Mouse (Mus musculus): Measurements from ENCODE around the gene Lmnb2.

The Lmnb2 gene

DNA sequence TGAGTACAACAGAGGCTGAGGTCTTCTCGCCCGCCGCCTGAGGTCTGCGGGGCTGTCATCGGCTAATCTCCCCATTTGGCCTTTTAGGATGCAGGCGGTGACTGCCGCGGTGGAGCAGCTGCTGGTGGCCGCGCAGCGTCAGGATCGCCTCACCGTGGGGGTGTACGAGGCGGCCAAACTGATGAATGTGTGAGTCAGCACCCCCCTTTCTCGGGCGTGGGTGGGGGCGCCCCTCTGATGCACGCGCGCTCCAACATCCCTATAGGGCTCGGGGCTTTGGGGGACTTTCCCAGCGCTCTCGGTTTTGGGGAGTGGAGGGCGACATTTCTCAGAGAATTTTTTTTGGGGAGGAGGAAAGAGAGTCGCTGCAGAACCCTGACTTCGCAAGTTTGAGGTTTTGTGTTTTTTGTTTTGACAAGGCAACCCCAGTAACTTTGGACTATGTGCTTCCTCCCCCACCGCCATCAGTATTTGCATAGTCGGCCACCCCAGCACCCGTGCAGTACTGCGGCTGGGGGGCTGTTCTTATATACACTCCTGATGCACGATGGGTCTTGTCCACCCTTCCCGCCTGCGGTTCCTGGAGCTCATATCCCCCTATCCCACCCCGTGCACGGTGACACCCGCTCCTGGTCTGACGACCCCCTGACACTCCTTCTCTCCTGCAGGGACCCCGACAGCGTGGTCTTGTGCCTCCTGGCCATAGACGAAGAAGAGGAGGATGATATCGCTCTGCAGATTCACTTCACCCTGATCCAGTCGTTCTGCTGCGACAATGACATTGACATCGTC, 12.5 kb upstream of the Lmnb2 start:
- peak in 1 of 2 experiments; percentile 36 for DNase-seq (ENCODE audit: low read depth in 2 of 2, low spot score in 2 of 2)

DNA sequence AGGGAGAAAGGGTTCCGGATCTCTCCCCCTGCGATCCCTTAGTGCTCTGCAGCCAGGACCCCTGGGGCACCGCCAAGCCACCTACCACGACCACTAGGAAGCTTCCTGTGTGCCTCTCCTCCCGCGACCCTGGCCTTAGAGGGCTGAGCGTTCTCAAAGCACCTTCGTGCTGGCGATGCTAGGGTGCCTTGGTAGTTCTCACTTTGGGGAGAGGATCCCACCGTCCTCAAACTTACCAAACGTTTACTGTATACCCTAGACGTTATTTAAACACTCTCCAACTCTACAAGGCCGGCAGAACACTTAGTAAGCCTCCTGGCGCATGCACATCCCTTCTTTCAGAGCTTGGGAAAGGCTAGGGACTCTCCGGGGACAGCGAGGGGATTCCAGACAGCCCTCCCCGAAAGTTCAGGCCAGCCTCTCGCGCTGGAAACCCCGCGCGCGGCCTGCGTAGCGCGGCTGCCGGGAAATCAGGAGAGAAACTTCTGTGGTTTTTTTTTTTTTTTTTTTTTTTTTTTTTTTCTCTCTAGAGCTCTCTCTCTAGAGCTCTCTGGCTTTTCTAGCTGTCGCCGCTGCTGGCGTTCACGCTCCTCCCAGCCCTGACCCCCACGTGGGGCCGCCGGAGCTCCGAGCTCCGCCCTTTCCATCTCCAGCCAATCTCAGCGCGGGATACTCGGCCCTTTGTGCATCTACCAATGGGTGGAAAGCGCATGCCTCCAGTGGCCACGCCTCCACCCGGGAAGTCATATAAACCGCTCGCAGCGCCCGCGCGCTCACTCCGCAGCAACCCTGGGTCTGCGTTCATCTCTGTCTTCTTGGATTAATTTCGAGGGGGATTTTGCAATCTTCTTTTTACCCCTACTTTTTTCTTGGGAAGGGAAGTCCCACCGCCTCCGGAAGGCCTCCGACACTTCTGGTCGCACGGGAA, 11.5 kb upstream of the Lmnb2 start, which contains the start of gene Gadd45b:
TSS of gene Gadd45b (plus strand) at position 775 of the 928 bp plus-strand sequence.
- peak; percentile 97 to 98 for DNase-seq (ENCODE audit: low read depth in 2 of 2, low spot score in 2 of 2)

DNA sequence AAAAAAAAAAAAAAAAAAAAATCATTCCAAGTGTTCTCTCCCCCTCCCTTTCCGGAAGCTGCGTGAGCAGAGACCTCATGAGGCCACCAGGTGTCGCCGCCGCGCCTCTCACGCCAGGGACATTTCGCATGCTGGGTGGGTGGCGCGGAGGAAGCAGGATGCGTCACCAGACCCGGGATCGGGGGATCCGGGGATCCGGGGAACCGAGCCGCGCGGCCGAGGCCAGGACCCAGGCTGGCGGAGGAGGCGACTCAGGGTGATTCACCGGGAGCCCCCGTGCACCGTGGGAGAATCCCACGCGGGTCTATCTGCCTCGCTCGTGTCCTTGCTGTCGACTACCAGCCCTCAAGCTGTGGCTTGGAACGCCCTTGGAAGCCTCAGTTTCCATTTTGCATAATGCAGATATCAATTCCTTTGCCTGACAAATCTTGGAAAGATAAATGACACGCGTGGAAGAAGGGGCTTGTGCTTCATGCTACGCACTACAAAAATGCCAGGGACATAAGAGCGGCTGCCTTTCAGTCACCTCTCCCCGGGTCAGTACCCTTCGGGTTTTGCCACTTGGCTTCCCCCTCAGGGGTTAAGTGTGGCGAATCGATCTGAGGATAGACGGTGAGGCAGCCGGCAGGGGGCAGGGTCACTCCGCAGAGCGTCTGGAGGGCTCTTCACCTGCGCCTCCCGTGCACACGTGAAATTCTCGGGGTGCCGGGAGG, 10.7 kb upstream of the Lmnb2 start:
- DNase-seq (ENCODE audit: low read depth in 2 of 2, low spot score in 2 of 2): peak; percentile 82 to 85

- no peak for DNase-seq (ENCODE audit: low read depth in 2 of 2, low spot score in 2 of 2)
These were observed 7.4 kb upstream of the Lmnb2 start for GRCm38 (mm10) chr10:80925472-80925871.

DNA sequence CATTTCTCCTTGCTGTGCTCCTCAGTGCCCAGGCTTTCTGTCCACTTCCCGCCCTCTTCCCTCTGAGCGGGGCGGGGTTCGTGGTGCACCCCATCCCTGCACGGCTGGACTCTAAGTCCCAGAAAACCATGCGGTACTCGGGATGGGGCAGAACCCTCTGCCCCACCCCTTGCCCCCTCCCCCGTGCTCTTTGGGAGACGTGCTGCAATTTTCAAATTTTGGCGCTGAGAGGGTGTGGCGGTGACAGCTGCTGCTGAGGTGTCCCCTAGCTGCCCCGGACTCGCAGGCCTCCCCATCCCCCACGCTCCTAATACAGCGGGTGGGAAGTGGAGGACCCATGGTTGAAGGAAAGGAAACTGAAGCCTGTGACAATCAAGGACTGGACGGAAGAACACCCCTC, 3.9 kb upstream of the Lmnb2 start:
- DNase-seq (ENCODE audit: low read depth in 2 of 2, low spot score in 2 of 2): no peak

GRCm38 (mm10) chr10:80917336-80917778, 688 bp downstream of the Lmnb2 start:
- no peak for DNase-seq (ENCODE audit: low read depth in 2 of 2, low spot score in 2 of 2)

GRCm38 (mm10) chr10:80915736-80916135, 2.3 kb downstream of the Lmnb2 start:
- DNase-seq (ENCODE audit: low read depth in 2 of 2, low spot score in 2 of 2): no peak

DNA sequence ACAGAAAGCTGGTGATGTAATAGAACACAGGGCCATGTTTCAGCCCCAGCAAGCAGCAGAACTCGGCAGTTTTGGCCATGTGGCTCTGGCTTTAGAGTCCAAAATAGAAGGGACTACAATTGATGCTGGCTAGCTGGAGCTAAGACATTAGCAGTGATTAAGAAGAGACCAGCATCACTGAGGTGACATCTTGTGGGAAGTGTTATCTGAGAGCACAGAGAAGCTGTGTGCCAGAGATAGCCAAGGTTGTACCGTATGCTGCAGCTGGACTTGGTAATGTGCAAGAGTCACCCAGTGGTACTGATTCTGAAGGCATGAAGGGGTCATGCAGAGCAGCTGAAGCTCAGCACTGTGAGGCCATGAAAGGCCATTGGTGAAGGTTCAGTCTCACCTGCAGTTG, 2.8 kb downstream of the Lmnb2 start:
- DNase-seq (ENCODE audit: low read depth in 2 of 2, low spot score in 2 of 2): no peak

GRCm38 (mm10) chr10:80914253-80914656, 3.8 kb downstream of the Lmnb2 start:
- DNase-seq (ENCODE audit: low read depth in 2 of 2, low spot score in 2 of 2): no peak

- DNase-seq (ENCODE audit: low read depth in 2 of 2, low spot score in 2 of 2): no peak
These were observed 4.6 kb downstream of the Lmnb2 start for GRCm38 (mm10) chr10:80913364-80914011.

- DNase-seq (ENCODE audit: low read depth in 2 of 2, low spot score in 2 of 2): no peak
These were observed 6.2 kb downstream of the Lmnb2 start for GRCm38 (mm10) chr10:80911891-80912290.

DNA sequence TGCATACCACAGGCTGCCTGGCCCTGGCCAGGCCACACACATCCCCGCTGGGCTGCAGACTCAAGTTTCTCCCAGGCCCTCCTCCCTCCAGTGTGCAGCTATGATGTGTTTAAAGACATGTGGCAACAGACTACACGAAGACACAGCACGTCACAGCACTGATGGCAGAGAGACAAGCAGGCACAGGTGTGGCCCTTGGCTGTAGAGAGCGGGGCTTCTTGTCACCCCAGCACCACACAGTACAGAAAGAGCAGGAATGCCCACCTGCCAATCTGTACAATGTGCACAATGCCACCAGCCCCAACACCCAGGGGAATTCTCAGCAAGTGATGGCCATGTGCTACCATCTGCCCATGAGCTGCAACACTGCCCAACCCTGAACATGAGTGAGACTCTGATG, 6.7 kb downstream of the Lmnb2 start:
- no peak for DNase-seq (ENCODE audit: low read depth in 2 of 2, low spot score in 2 of 2)

- DNase-seq (ENCODE audit: low read depth in 2 of 2, low spot score in 2 of 2): no peak
These were observed 8.5 kb downstream of the Lmnb2 start for GRCm38 (mm10) chr10:80909375-80910162.

GRCm38 (mm10) chr10:80904709-80905108, 13.3 kb downstream of the Lmnb2 start:
- no peak for DNase-seq (ENCODE audit: low read depth in 2 of 2, low spot score in 2 of 2)

DNA sequence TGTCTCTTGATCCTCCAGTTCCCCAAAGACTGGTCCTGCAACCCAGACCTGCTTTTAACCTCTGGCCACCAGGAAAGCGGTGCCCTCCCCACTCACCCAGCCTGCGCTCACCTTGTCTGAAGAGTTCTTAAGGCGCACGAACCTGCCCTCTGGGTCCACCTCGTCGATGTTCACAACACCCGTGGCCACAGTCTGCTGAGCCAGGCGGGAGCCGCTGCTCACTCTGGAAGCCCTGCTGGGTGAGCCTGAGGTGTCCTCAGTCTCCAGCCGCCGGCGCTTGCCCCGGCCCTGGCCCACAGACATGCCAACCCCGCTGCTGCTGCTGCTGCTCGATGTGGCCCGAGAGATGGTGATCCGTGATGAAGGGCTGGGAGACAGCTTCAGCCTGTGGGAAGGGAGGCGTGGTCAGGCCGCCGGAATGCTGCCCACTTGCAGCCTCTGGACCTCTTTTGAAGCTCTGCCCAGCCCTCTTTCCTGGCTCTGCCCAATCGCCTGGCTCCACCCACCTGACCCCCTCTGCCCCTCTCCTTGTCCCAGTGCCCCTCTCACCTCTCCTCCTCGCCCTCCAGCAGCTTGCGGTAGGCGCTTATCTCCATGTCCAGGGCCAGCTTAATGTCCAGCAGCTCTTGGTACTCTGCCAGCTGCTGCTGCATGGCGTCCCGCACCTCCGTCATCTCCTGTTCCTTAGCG, 13.9 kb downstream of the Lmnb2 start:
- DNase-seq (ENCODE audit: low read depth in 2 of 2, low spot score in 2 of 2): no peak

- DNase-seq (ENCODE audit: low read depth in 2 of 2, low spot score in 2 of 2): no peak
These were observed 14.8 kb downstream of the Lmnb2 start for GRCm38 (mm10) chr10:80903282-80903681.

- DNase-seq (ENCODE audit: low read depth in 2 of 2, low spot score in 2 of 2): no peak
These were observed 15.6 kb downstream of the Lmnb2 start for GRCm38 (mm10) chr10:80902273-80902940.

- DNase-seq (ENCODE audit: low read depth in 2 of 2, low spot score in 2 of 2): no peak
These were observed 16.4 kb downstream of the Lmnb2 start for GRCm38 (mm10) chr10:80901409-80902272.

Measured in CD8-positive naive resting alpha-beta T cell, adult 2 months (primary cell).